Mouse (Mus musculus) cortical plate, adult 2 months (tissue): Measurements from ENCODE around the gene Lpin3. TPM values are rescaled to one million over a fixed set of nuclear protein-coding genes. Genes with fewer than 3 reads are reported as not detected.
A peak's percentile ranks its signal among the peaks of the same experiment; 100 is the strongest.

Experiments
- H3K27ac ChIP-seq: fragments of 200-500 bp; 2 replicates; pipeline ENCODE4 v1.5.1; 2012; ENCODE audit warnings: low read length, control low read depth, inconsistent platforms; ENCODE audit not compliant: insufficient read depth
- H3K4me1 ChIP-seq: fragments of 200-500 bp; 2 replicates; pipeline ENCODE4 v1.6.1; 2011; ENCODE audit warnings: low read length; ENCODE audit not compliant: control insufficient read depth, insufficient read depth
- H3K4me3 ChIP-seq: fragments of 200-500 bp; 2 replicates; pipeline ENCODE4 v1.5.1; 2011; ENCODE audit warnings: mild to moderate bottlenecking, low read length, control low read depth; ENCODE audit not compliant: insufficient read depth
- CTCF ChIP-seq: fragments of 200-500 bp; IDR thresholded peaks from 2 replicates; pipeline ENCODE4 v1.5.1; 2011; ENCODE audit warnings: mild to moderate bottlenecking, control low read depth, low read length; ENCODE audit not compliant: insufficient read depth; ENCODE audit errors: extremely low read depth
- POLR2A ChIP-seq: fragments of 200-500 bp; IDR thresholded peaks from 2 replicates; pipeline ENCODE4 v1.6.1; 2011; ENCODE audit warnings: mild to moderate bottlenecking, low read length, control low read depth; ENCODE audit not compliant: insufficient read depth; ENCODE audit errors: extremely low read depth
- polyA plus RNA-seq: library from polyadenylated mRNA; depleted of rRNA; stranded (reverse); fragments of >200 nt; gene quantifications from 2 replicates; pipeline ENCODE4 v1.2.3, GENCODE M21; 2012

The Lpin3 gene
- polyA plus RNA-seq, 1 experiment = 1.3 TPM

GRCm38 (mm10) chr2:160864112-160864511, 16.4 kb upstream of the Lpin3 start:
- Histone ChIP-seq H3K4me1 (no peaks in the 10 kb centered on the region; the same call in 1 of the 2 replicates), H3K4me3 (no peak overlapping the region), H3K27ac (no peak overlapping the region)
- TF ChIP-seq POLR2A = no peak
- no peak for TF ChIP-seq CTCF

DNA sequence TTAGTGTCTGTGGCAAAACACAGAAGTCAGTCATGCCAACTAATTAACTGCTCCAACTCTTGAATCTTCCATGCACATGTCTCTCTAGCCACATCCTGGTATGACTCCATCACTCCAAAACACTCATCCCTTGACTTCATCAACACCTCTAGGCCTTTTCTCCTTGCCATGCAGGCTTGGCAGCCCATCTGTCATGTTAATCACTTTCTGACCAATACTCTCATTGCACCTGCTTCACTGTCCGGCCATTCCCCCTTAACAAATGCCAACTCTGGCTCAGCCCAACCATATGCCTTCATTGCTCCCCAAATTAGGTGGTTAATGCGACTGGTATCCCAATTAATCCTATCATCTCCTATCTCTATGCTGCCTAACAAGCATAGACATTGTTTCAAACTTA, 15.2 kb upstream of the Lpin3 start:
- TF ChIP-seq POLR2A (no peak), CTCF (no peak)
- H3K27ac ChIP-seq = no peak overlapping the region
- no peaks in the 10 kb centered on the region for H3K4me1 ChIP-seq
- no peak overlapping the region for H3K4me3 ChIP-seq

DNA sequence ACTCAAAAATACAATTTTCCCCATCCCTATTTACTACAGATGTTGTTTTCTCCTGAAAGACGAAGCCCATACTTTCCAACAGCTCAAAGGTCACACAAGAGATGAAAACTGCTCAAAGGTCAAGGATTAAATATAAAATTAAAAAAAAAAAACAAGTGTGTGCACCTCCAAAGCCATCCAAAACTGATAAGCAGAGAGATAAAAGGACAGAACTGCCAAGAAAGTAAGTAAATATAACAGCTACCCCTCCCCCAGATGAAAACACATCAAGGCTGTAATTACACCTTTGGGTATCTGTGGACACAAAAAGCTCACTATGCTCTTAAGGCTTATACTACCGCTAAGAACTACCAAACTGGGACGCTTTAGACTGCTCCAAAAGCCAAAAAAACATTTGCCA, 11.0 kb upstream of the Lpin3 start:
- H3K4me1 ChIP-seq = no peaks in the 10 kb centered on the region; the same call in 1 of the 2 replicates
- TF ChIP-seq CTCF (no peak), POLR2A (no peak)
- no peak overlapping the region for H3K4me3 ChIP-seq
- H3K27ac ChIP-seq = no peak overlapping the region

DNA sequence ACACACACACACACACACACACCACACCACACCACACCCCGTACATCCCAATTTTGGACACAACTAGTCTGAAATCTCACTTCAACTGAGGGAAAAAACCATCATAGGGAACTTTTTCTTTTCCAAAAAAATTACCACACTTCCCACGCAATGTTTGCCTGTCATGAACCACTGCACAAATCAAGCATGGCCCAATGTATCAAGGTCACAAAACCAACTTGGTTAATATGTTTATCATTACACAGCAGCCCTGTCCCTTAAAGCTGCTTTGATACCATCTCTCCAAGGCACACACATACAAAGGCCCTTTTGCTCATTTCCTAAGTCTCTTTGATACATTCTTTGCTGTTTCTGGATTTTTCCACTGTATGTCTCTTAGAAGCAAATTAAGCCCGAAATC, 9.2 kb upstream of the Lpin3 start:
- Histone ChIP-seq H3K4me3 (peak overlapping the region; percentile 59; the same call in 1 of the 2 replicates), H3K4me1 (no peaks in the 10 kb centered on the region; the same call in 1 of the 2 replicates), H3K27ac (0 out of 2 replicates have a peak overlapping the region, but pooled peaks have one; percentile 59)
- no peak for TF ChIP-seq CTCF
- no peak for TF ChIP-seq POLR2A

DNA sequence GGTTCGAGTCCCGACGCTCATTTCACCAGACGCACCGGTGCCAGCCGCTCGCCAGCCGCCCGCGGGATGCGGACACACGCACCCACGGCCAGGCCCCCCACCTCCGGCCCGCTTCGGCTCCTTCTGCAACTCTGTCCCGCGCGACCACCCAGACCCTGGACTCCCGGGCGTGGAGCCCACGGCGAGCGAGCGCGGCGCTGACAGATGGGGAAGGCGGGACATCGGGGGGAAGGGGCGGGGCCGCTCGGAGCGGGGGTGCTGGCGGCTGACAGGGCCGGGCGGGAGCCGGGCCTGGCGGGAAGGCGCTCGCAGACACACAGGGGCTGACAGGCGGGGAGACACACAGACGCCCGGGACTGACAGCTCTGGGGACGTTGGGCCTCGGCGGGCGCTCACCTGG, 8.1 kb upstream of the Lpin3 start:
- TF ChIP-seq CTCF (no peak), POLR2A (no peak)
- peak overlapping the region; percentile 100 for H3K27ac ChIP-seq
- H3K4me3 ChIP-seq = peak overlapping the region; percentile 59
- no peaks in the 10 kb centered on the region; the same call in 1 of the 2 replicates for H3K4me1 ChIP-seq

GRCm38 (mm10) chr2:160872890-160873382, 7.5 kb upstream of the Lpin3 start, which contains the start of gene Zhx3:
TSS of gene Zhx3 (minus strand) at chr2:160872998.
- H3K4me1 ChIP-seq = no peaks in the 10 kb centered on the region; the same call in 1 of the 2 replicates
- H3K4me3 ChIP-seq = peak within 1 kb of the TSS; percentile 59
- TF ChIP-seq CTCF = no peak
- TF ChIP-seq POLR2A = peak; percentile 78
- H3K27ac ChIP-seq = peak within 1 kb of the TSS; percentile 100

- no peak overlapping the region for H3K4me3 ChIP-seq
- H3K27ac ChIP-seq = no peak overlapping the region
- no peak for TF ChIP-seq CTCF
- no peak for TF ChIP-seq POLR2A
- no peaks in the 10 kb centered on the region; the same call in 1 of the 2 replicates for H3K4me1 ChIP-seq
These were observed 6.1 kb upstream of the Lpin3 start for GRCm38 (mm10) chr2:160874231-160874877.

DNA sequence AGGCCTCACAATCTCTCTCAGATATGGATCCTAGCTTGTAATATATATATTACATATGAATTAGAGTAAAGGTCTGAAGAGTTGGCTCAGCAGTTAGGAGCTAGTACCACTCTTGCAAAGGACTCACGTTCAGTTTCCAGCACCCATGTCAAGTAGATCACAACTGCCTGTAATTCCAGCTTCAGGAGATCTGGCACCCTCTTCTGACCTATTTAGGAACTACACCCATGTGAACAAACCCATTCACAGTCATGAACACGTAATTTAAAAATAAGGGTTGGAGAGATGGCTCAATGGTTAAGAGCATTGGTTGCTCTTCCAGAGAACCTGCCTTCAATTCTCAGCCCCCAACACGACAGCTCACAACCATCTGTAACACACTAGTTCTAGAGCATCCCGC, 4.4 kb upstream of the Lpin3 start:
- Histone ChIP-seq H3K4me1 (no peaks in the 10 kb centered on the region; the same call in 1 of the 2 replicates), H3K27ac (no peak overlapping the region), H3K4me3 (no peak overlapping the region)
- peak; percentile 11; the same call in 1 of the 2 replicates for TF ChIP-seq CTCF
- no peak for TF ChIP-seq POLR2A

GRCm38 (mm10) chr2:160881462-160882101, 1.1 kb downstream of the Lpin3 start:
- Histone ChIP-seq H3K27ac (no peak overlapping the region; the same call in 1 of the 2 replicates), H3K4me1 (no peaks in the 10 kb centered on the region), H3K4me3 (no peak overlapping the region)
- TF ChIP-seq CTCF = no peak
- TF ChIP-seq POLR2A = no peak
